In genomic region chr12:87652916-87653703, GRCm38 (mm10) we compare ENCODE assay signal across 41 mouse cellular contexts. TPM values are rescaled to one million over a fixed set of nuclear protein-coding genes. Genes with fewer than 3 reads are reported as not detected.
"Had no signal": no experiment of that assay in that cellular context is flagged by ENCODE, and none has a peak within 500 bp of the region (broad histone marks: within the 10 kb centered on the region; RNA-seq: fewer than 3 reads in every experiment).

No protein-coding gene starts in this region.

RNA-seq across cellular contexts. Expression of gene Gm16381, which starts 8.7 kb away (rescaled TPM):
- total RNA-seq: heart, adult 2 months; heart, adult 8-10 months; heart, postnatal 10 days; heart, postnatal 14 days; heart, postnatal 25 days; heart, postnatal 36 days; heart, postnatal 4 days; hematopoietic stem cell, adult 5-6 weeks; hindbrain, postnatal 0 days; layer of hippocampus, adult 18-20 months; layer of hippocampus, adult 2 months; layer of hippocampus, adult 8-10 months; layer of hippocampus, postnatal 10 days; layer of hippocampus, postnatal 14 days; layer of hippocampus, postnatal 25 days had no signal
- polyA plus RNA-seq: heart, adult 2 months; heart, embryonic 10.5 days; heart, embryonic 11.5 days; heart, embryonic 12.5 days; heart, embryonic 13.5 days; heart, embryonic 14.5 days; heart, embryonic 15.5 days; heart, embryonic 16.5 days; heart, postnatal 0 days; hindbrain, embryonic 10.5 days; hindbrain, embryonic 11.5 days; hindbrain, embryonic 12.5 days; hindbrain, embryonic 13.5 days; hindbrain, embryonic 14.5 days; hindbrain, embryonic 15.5 days; hindbrain, embryonic 16.5 days; hindbrain, postnatal 0 days; inflammation-experienced regulatory T-cells, adult 6 months; intestine, embryonic 14.5 days; intestine, embryonic 15.5 days; intestine, embryonic 16.5 days; intestine, postnatal 0 days; kidney, adult 2 months; kidney, embryonic 14.5 days; kidney, embryonic 15.5 days; kidney, embryonic 16.5 days; kidney, postnatal 0 days; large intestine, adult 2 months had no signal

RNA-seq across cellular contexts. Expression of gene Gm4027, which starts 34.4 kb away (rescaled TPM):
- total RNA-seq: heart, adult 2 months; heart, adult 8-10 months; heart, postnatal 10 days; heart, postnatal 14 days; heart, postnatal 25 days; heart, postnatal 36 days; heart, postnatal 4 days; hematopoietic stem cell, adult 5-6 weeks; hindbrain, postnatal 0 days; layer of hippocampus, adult 18-20 months; layer of hippocampus, adult 2 months; layer of hippocampus, adult 8-10 months; layer of hippocampus, postnatal 10 days; layer of hippocampus, postnatal 14 days; layer of hippocampus, postnatal 25 days had no signal
- polyA plus RNA-seq: heart, adult 2 months; heart, embryonic 10.5 days; heart, embryonic 11.5 days; heart, embryonic 12.5 days; heart, embryonic 13.5 days; heart, embryonic 14.5 days; heart, embryonic 15.5 days; heart, embryonic 16.5 days; heart, postnatal 0 days; hindbrain, embryonic 10.5 days; hindbrain, embryonic 11.5 days; hindbrain, embryonic 12.5 days; hindbrain, embryonic 13.5 days; hindbrain, embryonic 14.5 days; hindbrain, embryonic 15.5 days; hindbrain, embryonic 16.5 days; hindbrain, postnatal 0 days; inflammation-experienced regulatory T-cells, adult 6 months; intestine, embryonic 14.5 days; intestine, embryonic 15.5 days; intestine, embryonic 16.5 days; intestine, postnatal 0 days; kidney, adult 2 months; kidney, embryonic 14.5 days; kidney, embryonic 15.5 days; kidney, embryonic 16.5 days; kidney, postnatal 0 days; large intestine, adult 2 months had no signal

RNA-seq across cellular contexts. Expression of gene Oog1, which starts 50.6 kb away (rescaled TPM):
- total RNA-seq: heart, adult 2 months; heart, adult 8-10 months; heart, postnatal 10 days; heart, postnatal 14 days; heart, postnatal 25 days; heart, postnatal 36 days; heart, postnatal 4 days; hematopoietic stem cell, adult 5-6 weeks; hindbrain, postnatal 0 days; layer of hippocampus, adult 18-20 months; layer of hippocampus, adult 2 months; layer of hippocampus, adult 8-10 months; layer of hippocampus, postnatal 10 days; layer of hippocampus, postnatal 14 days; layer of hippocampus, postnatal 25 days had no signal
- polyA plus RNA-seq: heart, adult 2 months; heart, embryonic 10.5 days; heart, embryonic 11.5 days; heart, embryonic 12.5 days; heart, embryonic 13.5 days; heart, embryonic 14.5 days; heart, embryonic 15.5 days; heart, embryonic 16.5 days; heart, postnatal 0 days; hindbrain, embryonic 10.5 days; hindbrain, embryonic 11.5 days; hindbrain, embryonic 12.5 days; hindbrain, embryonic 13.5 days; hindbrain, embryonic 14.5 days; hindbrain, embryonic 15.5 days; hindbrain, embryonic 16.5 days; hindbrain, postnatal 0 days; inflammation-experienced regulatory T-cells, adult 6 months; intestine, embryonic 14.5 days; intestine, embryonic 15.5 days; intestine, embryonic 16.5 days; intestine, postnatal 0 days; kidney, adult 2 months; kidney, embryonic 14.5 days; kidney, embryonic 15.5 days; kidney, embryonic 16.5 days; kidney, postnatal 0 days; large intestine, adult 2 months had no signal
